Mouse (Mus musculus): ENCODE measurements at regions not wholly inside any gene's neighbourhood (a gene's known extent, or its start where the extent isn't known, plus 50 kb on each side); places are given as distances from the start of the nearest gene placed in this dataset.

DNA sequence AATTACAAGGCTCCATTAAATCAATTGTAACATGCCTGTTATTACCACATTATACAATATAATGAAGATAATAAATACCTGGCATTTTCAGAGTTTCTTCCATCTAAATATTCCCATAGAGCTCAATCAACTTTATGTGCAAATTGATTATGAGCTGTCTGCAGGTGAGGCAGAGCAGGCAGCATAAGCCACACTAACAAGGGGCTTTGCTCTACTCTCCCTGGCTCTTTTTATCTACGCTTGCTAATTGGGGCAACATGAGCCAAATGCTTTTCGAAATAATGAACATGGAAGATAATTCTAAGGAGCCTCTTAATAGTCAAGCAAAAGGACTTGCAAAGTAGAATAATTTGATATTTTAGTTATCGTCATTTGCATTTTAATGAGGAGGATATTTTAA, 356.1 kb upstream of the Crim1 start:
- TF ChIP-seq POLR2A (IDR thresholded peaks at IDR 0.05; ENCODE audit: borderline replicate concordance, insufficient read depth, low read length) (no peak), CTCF (IDR thresholded peaks at IDR 0.05; ENCODE audit: borderline replicate concordance, insufficient read depth, low read depth, low read length) (no peak)

Measured in cerebellum, adult 2 months (tissue).